Mouse (Mus musculus): ENCODE data around the gene Tmem9. TPM values are rescaled to one million over a fixed set of nuclear protein-coding genes. Genes with fewer than 3 reads are reported as not detected.

The Tmem9 gene
- polyA plus RNA-seq, 1 experiment from 2014 or later = 207 TPM

- WGBS = 74% methylated on average over 4 of the region's 4 CpGs
- no peaks in the 10 kb centered on the region for H3K36me3 ChIP-seq (ENCODE audit: control insufficient read depth, insufficient read depth, low read length)
- H3K4me2 ChIP-seq (ENCODE audit: low read length) = no peak overlapping the region
- no peaks in the 10 kb centered on the region for H3K27me3 ChIP-seq (replicated peaks; ENCODE audit: control insufficient read depth, insufficient read depth, low read length)
- no peak overlapping the region for H3K4me3 ChIP-seq (ENCODE audit: low read length)
- no peak for ATAC-seq
- no peak overlapping the region for H3K9ac ChIP-seq (ENCODE audit: low read depth, low read length)
- H3K9me3 ChIP-seq (ENCODE audit: control insufficient read depth, low read length) = no peaks in the 10 kb centered on the region
- H3K27ac ChIP-seq (ENCODE audit: low read depth, low read length) = no peak overlapping the region
- H3K4me1 ChIP-seq (ENCODE audit: control insufficient read depth, insufficient read depth, low read depth, low read length) = no peaks in the 10 kb centered on the region
Measured at GRCm38 (mm10) chr1:135993470-135993869, 14.5 kb upstream of the Tmem9 start.

- H3K27me3 ChIP-seq (replicated peaks; ENCODE audit: control insufficient read depth, insufficient read depth, low read length) = no peaks in the 10 kb centered on the region
- no peaks in the 10 kb centered on the region for H3K36me3 ChIP-seq (ENCODE audit: control insufficient read depth, insufficient read depth, low read length)
- 79% methylated on average over 7 of the region's 7 CpGs for WGBS
- H3K27ac ChIP-seq (ENCODE audit: low read depth, low read length) = no peak overlapping the region
- ATAC-seq = no peak
- H3K4me3 ChIP-seq (ENCODE audit: low read length) = no peak overlapping the region
- H3K9ac ChIP-seq (ENCODE audit: low read depth, low read length) = no peak overlapping the region
- H3K4me1 ChIP-seq (ENCODE audit: control insufficient read depth, insufficient read depth, low read depth, low read length) = no peaks in the 10 kb centered on the region
- no peaks in the 10 kb centered on the region for H3K9me3 ChIP-seq (ENCODE audit: control insufficient read depth, low read length)
- H3K4me2 ChIP-seq (ENCODE audit: low read length) = no peak overlapping the region
Measured at GRCm38 (mm10) chr1:135997537-135997936, 10.4 kb upstream of the Tmem9 start.

GRCm38 (mm10) chr1:135999720-136000287 lies 8.1 kb upstream of the Tmem9 start:
- no peaks in the 10 kb centered on the region for H3K4me1 ChIP-seq (ENCODE audit: control insufficient read depth, insufficient read depth, low read depth, low read length)
- no peak for ATAC-seq
- H3K36me3 ChIP-seq (ENCODE audit: control insufficient read depth, insufficient read depth, low read length) = no peaks in the 10 kb centered on the region
- H3K9ac ChIP-seq (ENCODE audit: low read depth, low read length) = no peak overlapping the region
- no peak overlapping the region for H3K4me2 ChIP-seq (ENCODE audit: low read length)
- no peaks in the 10 kb centered on the region for H3K9me3 ChIP-seq (ENCODE audit: control insufficient read depth, low read length)
- H3K27ac ChIP-seq (ENCODE audit: low read depth, low read length) = no peak overlapping the region
- no peaks in the 10 kb centered on the region for H3K27me3 ChIP-seq (replicated peaks; ENCODE audit: control insufficient read depth, insufficient read depth, low read length)
- H3K4me3 ChIP-seq (ENCODE audit: low read length) = no peak overlapping the region
- 66% methylated on average over 8 of the region's 8 CpGs for WGBS

GRCm38 (mm10) chr1:136001438-136001837 lies 6.5 kb upstream of the Tmem9 start:
- ATAC-seq = no peak
- Histone ChIP-seq H3K4me3 (ENCODE audit: low read length) (no peak overlapping the region), H3K27ac (ENCODE audit: low read depth, low read length) (no peak overlapping the region), H3K9me3 (ENCODE audit: control insufficient read depth, low read length) (no peaks in the 10 kb centered on the region), H3K4me2 (ENCODE audit: low read length) (no peak overlapping the region), H3K36me3 (ENCODE audit: control insufficient read depth, insufficient read depth, low read length) (no peaks in the 10 kb centered on the region), H3K27me3 (replicated peaks; ENCODE audit: control insufficient read depth, insufficient read depth, low read length) (no peaks in the 10 kb centered on the region), H3K9ac (ENCODE audit: low read depth, low read length) (no peak overlapping the region), H3K4me1 (ENCODE audit: control insufficient read depth, insufficient read depth, low read depth, low read length) (no peaks in the 10 kb centered on the region)
- WGBS = 84% methylated on average over 2 of the region's 2 CpGs

- Histone ChIP-seq H3K4me3 (ENCODE audit: low read length) (no peak within 1 kb of the TSS), H3K4me1 (ENCODE audit: control insufficient read depth, insufficient read depth, low read depth, low read length) (peaks cover 7% of the 10 kb centered on the region), H3K27ac (ENCODE audit: low read depth, low read length) (no peak within 1 kb of the TSS), H3K4me2 (ENCODE audit: low read length) (peak within 1 kb of the TSS; percentile 69), H3K27me3 (replicated peaks; ENCODE audit: control insufficient read depth, insufficient read depth, low read length) (no peaks in the 10 kb centered on the region; the same call in 1 of the 2 replicates), H3K9ac (ENCODE audit: low read depth, low read length) (no peak within 1 kb of the TSS), H3K9me3 (ENCODE audit: control insufficient read depth, low read length) (no peaks in the 10 kb centered on the region), H3K36me3 (ENCODE audit: control insufficient read depth, insufficient read depth, low read length) (no peaks in the 10 kb centered on the region)
- 73% methylated on average over 3 of the region's 3 CpGs for WGBS
- ATAC-seq = no peak
Measured at GRCm38 (mm10) chr1:136006292-136006748, 1.6 kb upstream of the Tmem9 start, which contains the start of gene Igfn1. TSS of gene Igfn1 (minus strand) at chr1:136006342.

GRCm38 (mm10) chr1:136008159-136008533 lies 196 bp downstream of the Tmem9 start:
- no peak overlapping the region for H3K27ac ChIP-seq (ENCODE audit: low read depth, low read length)
- no peak for ATAC-seq
- peaks cover 7% of the 10 kb centered on the region for H3K4me1 ChIP-seq (ENCODE audit: control insufficient read depth, insufficient read depth, low read depth, low read length)
- H3K9ac ChIP-seq (ENCODE audit: low read depth, low read length) = no peak overlapping the region
- no peaks in the 10 kb centered on the region for H3K36me3 ChIP-seq (ENCODE audit: control insufficient read depth, insufficient read depth, low read length)
- peak overlapping the region; percentile 69 for H3K4me2 ChIP-seq (ENCODE audit: low read length)
- no peaks in the 10 kb centered on the region for H3K9me3 ChIP-seq (ENCODE audit: control insufficient read depth, low read length)
- H3K4me3 ChIP-seq (ENCODE audit: low read length) = peak overlapping the region; percentile 37
- H3K27me3 ChIP-seq (replicated peaks; ENCODE audit: control insufficient read depth, insufficient read depth, low read length) = no peaks in the 10 kb centered on the region; the same call in 1 of the 2 replicates
- 25% methylated on average over 8 of the region's 8 CpGs for WGBS

- Histone ChIP-seq H3K4me2 (ENCODE audit: low read length) (no peak overlapping the region), H3K4me3 (ENCODE audit: low read length) (no peak overlapping the region), H3K9ac (ENCODE audit: low read depth, low read length) (no peak overlapping the region), H3K27me3 (replicated peaks; ENCODE audit: control insufficient read depth, insufficient read depth, low read length) (no peaks in the 10 kb centered on the region; the same call in 1 of the 2 replicates), H3K9me3 (ENCODE audit: control insufficient read depth, low read length) (no peaks in the 10 kb centered on the region), H3K36me3 (ENCODE audit: control insufficient read depth, insufficient read depth, low read length) (no peaks in the 10 kb centered on the region), H3K27ac (ENCODE audit: low read depth, low read length) (no peak overlapping the region), H3K4me1 (ENCODE audit: control insufficient read depth, insufficient read depth, low read depth, low read length) (peaks cover 7% of the 10 kb centered on the region)
- WGBS = 83% methylated on average over 4 of the region's 4 CpGs
- ATAC-seq = no peak
Measured at GRCm38 (mm10) chr1:136010247-136010646, 2.3 kb downstream of the Tmem9 start.

- whole genome bisulfite sequencing = 87% methylated on average over 4 of the region's 4 CpGs
- no peaks in the 10 kb centered on the region for H3K36me3 ChIP-seq (ENCODE audit: control insufficient read depth, insufficient read depth, low read length)
- H3K4me1 ChIP-seq (ENCODE audit: control insufficient read depth, insufficient read depth, low read depth, low read length) = peaks cover 3% of the 10 kb centered on the region
- H3K27me3 ChIP-seq (replicated peaks; ENCODE audit: control insufficient read depth, insufficient read depth, low read length) = no peaks in the 10 kb centered on the region
- no peaks in the 10 kb centered on the region for H3K9me3 ChIP-seq (ENCODE audit: control insufficient read depth, low read length)
- ATAC-seq = no peak
- no peak overlapping the region for H3K4me2 ChIP-seq (ENCODE audit: low read length)
- no peak overlapping the region for H3K9ac ChIP-seq (ENCODE audit: low read depth, low read length)
- H3K27ac ChIP-seq (ENCODE audit: low read depth, low read length) = no peak overlapping the region
- H3K4me3 ChIP-seq (ENCODE audit: low read length) = no peak overlapping the region
Measured at GRCm38 (mm10) chr1:136013513-136013912, 5.6 kb downstream of the Tmem9 start.

- no peaks in the 10 kb centered on the region for H3K36me3 ChIP-seq (ENCODE audit: control insufficient read depth, insufficient read depth, low read length)
- H3K9ac ChIP-seq (ENCODE audit: low read depth, low read length) = no peak overlapping the region
- H3K4me3 ChIP-seq (ENCODE audit: low read length) = no peak overlapping the region
- no peak overlapping the region for H3K27ac ChIP-seq (ENCODE audit: low read depth, low read length)
- H3K4me1 ChIP-seq (ENCODE audit: control insufficient read depth, insufficient read depth, low read depth, low read length) = peaks cover 12% of the 10 kb centered on the region
- ATAC-seq = no peak
- 70% methylated on average over 2 of the region's 2 CpGs for WGBS
- H3K27me3 ChIP-seq (replicated peaks; ENCODE audit: control insufficient read depth, insufficient read depth, low read length) = no peaks in the 10 kb centered on the region
- H3K9me3 ChIP-seq (ENCODE audit: control insufficient read depth, low read length) = no peaks in the 10 kb centered on the region
- H3K4me2 ChIP-seq (ENCODE audit: low read length) = no peak overlapping the region
Measured at GRCm38 (mm10) chr1:136014796-136015502, 7.0 kb downstream of the Tmem9 start.

Measured in hindbrain, embryonic 16.5 days (tissue).